Mouse (Mus musculus) mouse embryonic stem cell (cell line): ENCODE measurements at regions not wholly inside any gene's neighbourhood (a gene's known extent, or its start where the extent isn't known, plus 50 kb on each side); places are given as distances from the start of the nearest gene placed in this dataset.

Experiments
- in situ Hi-C, 2 experiments: fragments of 300-500 bp; cut with MboI; formaldehyde crosslinking; loops; 1 replicate in 1 of 2; 3 replicates in 1 of 2; pipeline ENCODE4 v1.14.3; 2019 to 2020; ENCODE audit warnings: low sequenced_read_pairs in 2 of 2, low pct_unique_long_range_greater_than_20kb in 1 of 2, mixed read lengths in 1 of 2; ENCODE audit not compliant: unreplicated experiment in 1 of 2

DNA sequence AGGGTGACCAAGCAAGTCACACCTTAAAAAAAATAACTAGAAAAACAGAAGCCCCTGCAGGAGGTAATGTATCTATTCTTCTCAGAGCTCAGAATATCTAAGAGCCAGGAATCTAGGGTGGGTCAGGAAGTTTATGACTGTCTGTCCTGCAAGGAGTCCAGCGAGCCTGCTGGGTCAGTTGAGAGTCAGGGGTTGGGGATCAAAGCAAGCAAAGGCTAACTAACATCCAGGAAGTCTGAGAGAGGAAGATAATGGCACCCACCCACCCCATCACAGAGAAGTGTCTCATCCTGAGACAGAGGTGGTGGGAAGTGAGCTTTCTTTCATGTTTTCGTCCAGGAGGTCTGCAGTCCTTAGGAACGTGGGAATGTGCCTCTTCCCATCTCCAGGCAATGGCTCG is 116.4 kb upstream of the Slc44a1 start:
- in situ Hi-C loops: no loop called here

- in situ Hi-C loops: no loop called here
These were observed 117.0 kb upstream of the Slc44a1 start for GRCm38 (mm10) chr4:53323195-53323594.

DNA sequence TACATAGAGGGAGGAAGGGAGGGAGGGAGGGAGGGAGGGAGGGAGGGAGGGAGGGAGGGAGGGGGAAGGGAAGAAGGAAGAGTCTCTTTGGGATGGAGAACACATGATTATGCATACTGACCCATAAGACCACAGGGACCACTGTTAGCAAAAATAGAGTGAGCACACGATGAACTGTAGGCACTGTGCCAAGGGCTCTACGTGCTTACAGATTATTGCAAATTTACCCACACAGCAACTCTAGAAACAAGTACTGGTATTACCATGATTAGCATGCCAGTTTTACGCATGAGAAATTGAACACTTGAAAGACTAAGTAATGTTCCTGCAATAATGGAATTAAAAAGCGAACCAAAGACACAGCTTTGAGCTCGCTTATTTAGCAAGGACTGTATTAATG is 117.7 kb upstream of the Slc44a1 start:
- in situ Hi-C loops: no loop called here

GRCm38 (mm10) chr4:53320735-53321449 is 119.3 kb upstream of the Slc44a1 start:
- in situ Hi-C loops: no loop called here

DNA sequence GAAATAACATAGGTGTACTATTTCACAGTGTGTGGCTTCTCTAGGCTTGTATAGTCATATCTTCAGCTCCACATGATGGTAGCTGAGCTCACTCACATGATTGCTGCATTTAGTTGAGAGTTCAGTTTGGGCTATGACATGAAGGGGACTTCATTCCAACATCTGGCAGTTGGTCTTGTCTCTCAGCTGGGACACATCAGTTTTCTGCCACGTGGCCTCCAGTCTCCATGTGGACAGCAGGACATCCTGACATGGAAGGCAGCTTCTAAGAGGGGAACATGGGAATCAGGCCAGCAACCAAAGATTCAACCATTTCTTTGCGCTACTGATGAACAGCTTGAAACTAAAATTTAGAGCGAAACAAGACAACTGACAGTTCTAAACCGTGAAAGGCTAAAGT is 121.2 kb upstream of the Slc44a1 start:
- in situ Hi-C loops: no loop called here

GRCm38 (mm10) chr4:53318181-53318580 is 122.0 kb upstream of the Slc44a1 start:
- in situ Hi-C loops: no loop called here

DNA sequence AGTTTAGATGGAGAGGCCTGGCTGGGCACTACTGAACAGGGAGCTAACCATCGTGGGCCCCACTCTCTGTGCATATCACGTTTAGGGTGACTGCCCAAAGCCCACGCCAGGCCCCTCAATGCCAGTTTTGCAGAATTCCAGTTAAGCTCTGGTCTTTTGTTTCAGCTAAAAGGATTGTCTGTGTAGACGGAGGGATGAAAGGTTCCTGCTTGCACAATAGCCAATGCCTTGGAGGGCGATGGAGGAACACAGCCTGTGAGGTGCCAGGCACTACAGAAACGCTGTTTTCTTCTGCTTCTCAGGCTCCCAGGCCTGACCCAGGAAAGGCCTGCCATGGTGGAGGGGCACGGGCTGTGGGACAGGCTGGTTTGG is 122.8 kb upstream of the Slc44a1 start:
- in situ Hi-C loops: no loop called here

- in situ Hi-C loops: no loop called here
These were observed 123.3 kb upstream of the Slc44a1 start for GRCm38 (mm10) chr4:53316796-53317452.

- in situ Hi-C loops: no loop called here
These were observed 124.1 kb upstream of the Slc44a1 start for GRCm38 (mm10) chr4:53315876-53316762.

GRCm38 (mm10) chr4:53315121-53315875 is 124.9 kb upstream of the Slc44a1 start:
- in situ Hi-C loops: no loop called here

- in situ Hi-C loops: no loop called here
These were observed 126.1 kb upstream of the Slc44a1 start for GRCm38 (mm10) chr4:53314076-53314475.

DNA sequence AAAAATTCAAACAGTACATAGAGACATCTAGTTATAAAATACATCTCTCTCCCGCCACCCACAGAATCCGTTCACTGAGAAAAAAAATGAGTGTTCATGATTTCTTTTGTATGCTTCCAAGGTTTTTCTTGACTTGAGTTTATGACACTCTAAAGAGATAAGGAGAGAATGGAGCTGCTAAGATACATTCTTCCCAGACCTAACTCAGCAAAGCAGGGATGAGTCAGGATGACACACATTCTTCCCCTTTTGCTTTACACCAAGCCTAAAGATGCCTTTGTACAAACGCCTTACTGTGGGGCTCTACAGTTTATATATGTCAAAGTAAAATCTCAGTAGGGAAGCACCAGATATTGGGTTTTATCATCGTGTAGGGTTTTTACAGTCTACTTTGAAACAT is 133.1 kb upstream of the Slc44a1 start:
- in situ Hi-C loops: no loop called here

- in situ Hi-C loops: no loop called here
These were observed 135.3 kb upstream of the Slc44a1 start for GRCm38 (mm10) chr4:53304782-53305385.

DNA sequence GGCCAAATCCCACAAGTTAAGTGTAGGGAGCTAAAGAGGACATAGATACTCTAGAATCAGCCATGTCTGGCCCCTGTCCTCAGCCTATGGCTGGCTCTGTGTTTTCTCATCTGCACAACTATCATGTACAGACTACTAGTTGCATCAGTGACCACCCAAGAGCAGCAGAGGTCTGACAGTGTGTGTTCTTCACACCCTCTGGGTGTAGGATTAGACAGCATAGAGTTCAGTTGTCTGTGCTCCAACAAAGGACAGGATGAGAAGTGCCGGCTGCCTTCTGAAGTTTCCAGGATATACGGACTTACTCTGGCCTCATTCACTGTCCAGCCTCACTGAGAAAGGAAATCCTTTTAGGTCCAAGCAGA is 135.9 kb upstream of the Slc44a1 start:
- in situ Hi-C loops: no loop called here

DNA sequence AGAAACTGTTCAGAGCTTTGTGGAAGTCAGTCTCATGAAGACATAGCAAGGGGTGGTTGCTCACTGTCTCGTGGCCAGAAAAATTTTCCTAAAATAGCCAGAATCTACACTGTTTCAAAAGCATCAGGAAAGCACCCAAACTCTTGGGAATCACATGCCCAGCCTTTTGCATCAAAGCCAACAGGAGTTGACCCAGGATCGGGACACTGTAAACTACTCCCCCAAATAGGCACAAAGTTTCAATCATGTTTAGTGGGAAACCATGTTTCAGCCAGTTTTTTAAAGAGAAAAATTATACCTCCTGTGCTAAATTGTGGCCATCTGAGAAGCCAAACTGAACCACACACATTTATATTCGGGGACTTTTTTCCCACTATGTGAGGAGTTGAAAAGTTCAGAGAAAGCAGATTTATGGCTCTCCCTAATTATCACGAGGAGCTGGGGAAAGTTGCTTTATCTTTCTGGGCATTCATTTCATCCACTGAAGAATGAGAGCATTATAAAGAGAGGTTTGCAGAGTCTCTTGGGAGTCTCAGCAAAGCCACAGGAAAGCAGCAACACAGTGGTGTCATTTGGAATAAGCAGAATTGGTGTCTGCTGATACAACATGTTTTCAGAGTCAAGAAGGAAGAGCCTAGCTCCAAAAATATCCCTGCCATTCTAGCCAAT is 136.5 kb upstream of the Slc44a1 start:
- in situ Hi-C loops: no loop called here

DNA sequence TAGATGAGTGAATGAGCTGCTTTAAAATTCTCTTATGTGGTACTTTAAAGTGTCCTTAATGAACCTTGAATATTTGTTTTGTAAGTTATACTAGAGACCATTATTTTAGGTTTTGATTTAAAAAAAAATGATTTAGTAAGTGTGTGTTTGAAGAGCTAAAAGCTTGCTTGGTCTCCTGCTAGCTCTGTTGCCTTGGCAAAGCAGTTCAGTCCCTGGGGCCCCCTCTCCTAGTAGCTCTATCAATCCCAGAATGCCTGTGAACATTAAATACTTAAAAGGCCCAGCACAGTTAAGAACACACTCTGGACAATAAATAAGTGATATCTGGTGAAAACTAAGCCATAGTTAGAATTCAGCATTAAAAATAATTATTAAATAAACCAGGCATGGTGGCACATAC is 138.3 kb upstream of the Abca1 start:
- in situ Hi-C loops: no loop called here

DNA sequence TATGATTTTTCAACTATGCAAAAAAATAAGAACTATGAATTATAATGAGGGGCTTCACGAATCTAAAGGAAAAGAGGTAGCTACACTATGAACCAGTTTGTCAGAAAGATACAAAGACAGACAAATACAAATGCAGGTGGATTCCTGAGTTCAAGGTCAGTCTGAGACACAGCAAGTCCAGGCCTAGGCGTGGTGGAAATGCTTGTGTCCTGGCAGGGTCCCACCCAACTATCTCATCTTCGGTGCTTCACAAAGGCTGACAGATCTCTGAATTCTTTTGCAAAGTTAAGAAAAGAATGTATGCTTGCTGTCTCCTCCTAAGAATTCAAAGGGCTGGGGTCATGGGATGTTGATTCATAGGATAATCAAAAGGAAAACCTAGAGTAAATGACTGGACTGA is 132.9 kb upstream of the Abca1 start:
- in situ Hi-C loops: no loop called here
